Mouse (Mus musculus) limb, embryonic 15.5 days (tissue): ENCODE measurements around the gene Itgb1. TPM values are rescaled to one million over a fixed set of nuclear protein-coding genes. Genes with fewer than 3 reads are reported as not detected.

Experiments
- ATAC-seq: fragments of 200-750 bp; cut with Nextera tagmentation; 2 replicates; pipeline ENCODE4 v1.8.0; 2017; ENCODE audit warnings: low read depth, moderate TSS enrichment; ENCODE audit not compliant: insufficient number of reproducible peaks, low FRiP score, low TSS enrichment
- H3K27ac ChIP-seq: fragments of 300-500 bp; sonication (generic); 2 replicates; pipeline ENCODE4 v1.5.1; 2015; ENCODE audit warnings: moderate library complexity, mild to moderate bottlenecking, inconsistent platforms
- H3K27me3 ChIP-seq: fragments of 300-500 bp; sonication (generic); 2 replicates; pipeline ENCODE4 v1.6.1; 2015; ENCODE audit warnings: inconsistent platforms
- H3K36me3 ChIP-seq: fragments of 300-500 bp; sonication (generic); 2 replicates; pipeline ENCODE4 v1.6.1; 2015; ENCODE audit warnings: inconsistent platforms
- H3K4me1 ChIP-seq: fragments of 300-500 bp; sonication (generic); 2 replicates; pipeline ENCODE4 v1.6.1; 2015; ENCODE audit warnings: inconsistent platforms
- H3K4me2 ChIP-seq: fragments of 300-500 bp; sonication (generic); 2 replicates; pipeline ENCODE4 v1.6.1; 2015; ENCODE audit warnings: mild to moderate bottlenecking, inconsistent platforms
- H3K4me3 ChIP-seq: fragments of 300-500 bp; sonication (generic); 2 replicates; pipeline ENCODE4 v1.5.1; 2015; ENCODE audit warnings: mild to moderate bottlenecking, inconsistent platforms
- H3K9ac ChIP-seq: fragments of 300-500 bp; sonication (generic); 2 replicates; pipeline ENCODE4 v1.6.1; 2015; ENCODE audit warnings: inconsistent platforms
- H3K9me3 ChIP-seq: fragments of 300-500 bp; sonication (generic); 2 replicates; pipeline ENCODE4 v1.6.1; 2016; ENCODE audit warnings: inconsistent platforms
- WGBS: fragments of 180-500 bp; shearing (Covaris S2); methylation state at CpG from one replicate; pipeline ENCODE4 v1.1.7; 2015; 5-methylcytosine and 5-hydroxymethylcytosine counted together
- polyA plus RNA-seq: library from polyadenylated mRNA; unstranded; fragments of >200 nt; fragmentation: Nextera tagmentation; extraction: Ambion mirVana; gene quantifications from 2 replicates; pipeline ENCODE4 v1.2.1, GENCODE M21; 2015

The Itgb1 gene
- polyA plus RNA-seq, 1 experiment from 2014 or later: 269 TPM

DNA sequence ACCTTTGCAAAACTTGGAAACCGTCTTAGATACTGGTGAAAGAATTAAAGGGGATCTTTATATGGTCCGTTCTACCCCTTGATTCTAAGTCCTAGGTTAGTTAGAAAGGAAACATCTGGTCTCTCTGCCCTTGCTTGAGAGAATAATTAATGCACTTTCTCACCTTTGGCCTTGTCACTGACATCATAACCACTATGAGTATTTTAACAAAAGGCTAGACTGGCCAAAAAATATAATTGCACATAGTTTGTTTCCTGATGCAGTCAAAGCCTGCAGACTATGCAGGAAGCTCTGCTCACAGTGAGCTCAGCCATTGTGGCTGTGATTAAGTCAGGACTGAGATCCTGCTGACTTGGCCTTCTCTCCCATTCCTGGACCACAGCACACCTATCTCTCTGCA, 22.3 kb upstream of the Itgb1 start:
- WGBS: 34% methylated on average over 2 of the region's 2 CpGs
- no peak overlapping the region for H3K4me2 ChIP-seq
- no peaks in the 10 kb centered on the region for H3K27me3 ChIP-seq
- H3K9ac ChIP-seq: no peak overlapping the region
- H3K36me3 ChIP-seq: no peaks in the 10 kb centered on the region
- ATAC-seq: no peak
- H3K4me3 ChIP-seq: no peak overlapping the region
- H3K27ac ChIP-seq: no peak overlapping the region
- H3K9me3 ChIP-seq: no peaks in the 10 kb centered on the region
- H3K4me1 ChIP-seq: no peaks in the 10 kb centered on the region

GRCm38 (mm10) chr8:128666576-128667263, 18.7 kb upstream of the Itgb1 start:
- no peaks in the 10 kb centered on the region for H3K36me3 ChIP-seq
- no peak overlapping the region for H3K4me3 ChIP-seq
- no peak overlapping the region for H3K27ac ChIP-seq
- ATAC-seq: no peak
- no peaks in the 10 kb centered on the region for H3K4me1 ChIP-seq
- H3K9ac ChIP-seq: no peak overlapping the region
- H3K9me3 ChIP-seq: no peaks in the 10 kb centered on the region
- 70% methylated on average over 4 of the region's 4 CpGs for WGBS
- H3K4me2 ChIP-seq: no peak overlapping the region
- H3K27me3 ChIP-seq: no peaks in the 10 kb centered on the region

DNA sequence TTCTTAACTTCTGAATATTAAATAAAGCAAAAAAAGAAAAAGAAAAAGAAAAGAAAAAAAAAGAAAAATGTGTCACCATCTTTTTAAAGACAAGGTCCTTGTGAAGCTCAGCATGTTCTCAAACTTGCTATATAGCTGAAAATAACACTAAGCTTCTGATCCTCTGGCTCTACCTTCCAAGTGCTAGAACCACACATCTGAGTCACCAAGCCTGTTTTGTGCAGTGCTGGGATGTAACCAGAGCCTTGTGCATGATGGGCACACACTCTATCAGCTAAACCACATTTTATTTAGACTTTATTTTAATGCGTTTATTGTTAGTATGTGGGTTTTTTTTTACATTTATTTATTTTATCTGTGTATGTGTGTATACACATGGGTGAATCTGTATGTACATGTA, 13.6 kb upstream of the Itgb1 start:
- no peaks in the 10 kb centered on the region for H3K36me3 ChIP-seq
- ATAC-seq: no peak
- WGBS: 92% methylated on average over 1 of the region's 1 CpGs

GRCm38 (mm10) chr8:128672441-128672840, 13.0 kb upstream of the Itgb1 start:
- Histone ChIP-seq H3K36me3 (no peaks in the 10 kb centered on the region), H3K4me1 (no peaks in the 10 kb centered on the region), H3K9me3 (no peaks in the 10 kb centered on the region), H3K4me3 (no peak overlapping the region), H3K9ac (no peak overlapping the region), H3K27me3 (no peaks in the 10 kb centered on the region), H3K27ac (no peak overlapping the region), H3K4me2 (no peak overlapping the region)
- no peak for ATAC-seq
- WGBS: 75% methylated on average over 2 of the region's 2 CpGs

More for the DNA sequence above, 13.6 kb upstream of the Itgb1 start:
- Histone ChIP-seq H3K9me3 (no peaks in the 10 kb centered on the region), H3K4me3 (no peak overlapping the region), H3K27ac (no peak overlapping the region), H3K27me3 (no peaks in the 10 kb centered on the region), H3K4me2 (no peak overlapping the region), H3K9ac (no peak overlapping the region), H3K4me1 (no peaks in the 10 kb centered on the region)

DNA sequence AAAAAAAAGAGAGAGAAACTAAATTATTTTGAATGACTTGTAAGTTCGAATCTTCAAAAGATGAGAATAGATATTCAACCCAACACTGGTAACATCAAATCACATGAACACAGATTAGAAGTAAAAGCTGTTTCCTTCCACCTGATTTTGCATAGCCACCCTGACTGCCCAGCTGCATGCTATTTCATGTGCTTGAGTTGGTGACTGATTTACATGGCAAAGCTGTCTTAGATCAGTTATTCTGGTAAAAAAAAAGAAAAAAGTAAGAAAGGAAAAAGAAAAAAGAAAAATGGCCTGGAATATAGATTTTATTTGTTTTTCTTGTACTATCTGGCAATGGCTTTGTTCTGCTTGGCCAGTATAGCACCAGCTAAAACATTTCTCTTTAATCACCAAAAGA, 12.5 kb upstream of the Itgb1 start:
- Histone ChIP-seq H3K4me2 (no peak overlapping the region), H3K4me1 (no peaks in the 10 kb centered on the region)
- 80% methylated on average over 1 of the region's 1 CpGs for WGBS

GRCm38 (mm10) chr8:128675848-128676629, 9.4 kb upstream of the Itgb1 start:
- no peaks in the 10 kb centered on the region for H3K27me3 ChIP-seq
- no peak overlapping the region for H3K27ac ChIP-seq
- no peaks in the 10 kb centered on the region for H3K9me3 ChIP-seq
- ATAC-seq: no peak
- peaks cover 9% of the 10 kb centered on the region for H3K4me1 ChIP-seq
- WGBS: 71% methylated on average over 3 of the region's 3 CpGs
- no peak overlapping the region for H3K9ac ChIP-seq
- no peak overlapping the region for H3K4me2 ChIP-seq
- H3K4me3 ChIP-seq: no peak overlapping the region
- H3K36me3 ChIP-seq: no peaks in the 10 kb centered on the region

More for the DNA sequence above, 12.5 kb upstream of the Itgb1 start:
- Histone ChIP-seq H3K9me3 (no peaks in the 10 kb centered on the region), H3K36me3 (no peaks in the 10 kb centered on the region), H3K4me3 (no peak overlapping the region), H3K27me3 (no peaks in the 10 kb centered on the region), H3K27ac (no peak overlapping the region), H3K9ac (no peak overlapping the region)
- ATAC-seq: no peak

DNA sequence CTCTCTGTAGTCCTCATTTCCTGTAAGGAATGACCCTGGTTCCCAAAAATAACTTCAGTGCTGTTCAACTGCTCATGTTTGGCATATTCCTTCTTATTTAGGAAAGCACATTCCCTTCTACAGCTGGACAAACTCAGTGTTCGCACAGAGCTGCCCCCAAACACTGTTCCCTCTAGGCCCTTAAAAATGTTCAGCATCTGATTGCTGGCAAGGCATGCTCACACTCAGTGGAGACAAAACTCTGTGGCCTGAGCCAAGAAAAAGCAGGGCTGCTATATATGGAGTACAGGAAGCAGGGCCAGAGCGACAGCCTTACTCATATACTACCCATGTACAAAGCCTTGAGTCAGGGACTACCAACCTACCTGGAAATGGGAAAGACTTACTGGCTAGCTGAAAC, 5.5 kb upstream of the Itgb1 start:
- H3K4me3 ChIP-seq: no peak overlapping the region
- peak overlapping the region; percentile 72 for H3K27ac ChIP-seq
- ATAC-seq: peak; percentile 80
- peaks cover 9% of the 10 kb centered on the region for H3K4me1 ChIP-seq
- H3K27me3 ChIP-seq: no peaks in the 10 kb centered on the region
- H3K4me2 ChIP-seq: no peak overlapping the region
- H3K36me3 ChIP-seq: no peaks in the 10 kb centered on the region
- H3K9me3 ChIP-seq: no peaks in the 10 kb centered on the region
- WGBS: 33% methylated on average over 2 of the region's 2 CpGs
- no peak overlapping the region for H3K9ac ChIP-seq

DNA sequence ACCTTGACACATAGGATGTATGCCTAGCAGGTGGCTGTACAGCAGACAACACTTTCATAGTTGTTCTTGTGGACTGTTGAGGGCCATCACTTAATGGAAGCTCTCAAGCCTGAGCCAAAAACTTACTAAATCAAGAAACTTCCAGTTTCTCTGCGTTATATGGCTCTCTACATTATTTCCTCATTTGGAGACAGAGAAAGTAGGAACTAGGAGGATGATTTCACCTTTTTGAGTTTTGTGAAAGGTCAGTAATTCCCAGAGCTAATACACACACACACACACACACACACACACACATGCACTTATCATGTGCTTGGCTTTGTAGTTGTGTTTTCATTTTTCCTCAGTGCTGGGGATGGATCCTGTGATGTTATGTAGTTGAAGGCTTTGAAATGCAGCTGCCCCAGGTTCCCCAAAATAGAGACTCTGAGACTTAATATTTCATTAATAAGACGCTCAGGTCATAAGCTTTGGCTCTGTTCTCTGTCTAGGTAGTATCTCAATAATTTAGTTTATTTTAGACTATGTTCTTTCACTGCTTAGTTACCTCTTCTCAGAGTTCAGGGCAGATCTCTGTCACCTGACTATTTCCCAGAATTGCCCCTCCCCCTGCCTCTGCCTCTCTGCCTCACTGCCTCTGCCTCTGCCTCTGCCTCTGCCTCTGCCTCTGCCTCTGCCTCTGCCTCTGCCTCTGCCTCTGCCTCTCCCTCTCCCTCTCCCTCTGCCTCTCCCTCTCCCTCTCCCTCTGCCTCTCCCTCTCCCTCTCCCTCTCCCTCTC, 4.7 kb upstream of the Itgb1 start:
- H3K27ac ChIP-seq: peak overlapping the region; percentile 72

GRCm38 (mm10) chr8:128681970-128682369, 3.5 kb upstream of the Itgb1 start:
- Histone ChIP-seq H3K27ac (no peak overlapping the region), H3K27me3 (no peaks in the 10 kb centered on the region), H3K36me3 (no peaks in the 10 kb centered on the region), H3K9ac (no peak overlapping the region), H3K4me3 (no peak overlapping the region), H3K9me3 (no peaks in the 10 kb centered on the region), H3K4me2 (no peak overlapping the region), H3K4me1 (peaks cover 9% of the 10 kb centered on the region)
- WGBS: 91% methylated on average over 3 of the region's 3 CpGs
- no peak for ATAC-seq

More for the DNA sequence above, 4.7 kb upstream of the Itgb1 start:
- H3K36me3 ChIP-seq: no peaks in the 10 kb centered on the region
- WGBS: 83% methylated on average over 2 of the region's 2 CpGs
- H3K4me1 ChIP-seq: peaks cover 9% of the 10 kb centered on the region
- H3K27me3 ChIP-seq: no peaks in the 10 kb centered on the region
- H3K4me3 ChIP-seq: no peak overlapping the region
- H3K9me3 ChIP-seq: no peaks in the 10 kb centered on the region
- no peak overlapping the region for H3K4me2 ChIP-seq
- ATAC-seq: no peak
- H3K9ac ChIP-seq: no peak overlapping the region

GRCm38 (mm10) chr8:128684609-128685506, 596 bp upstream of the Itgb1 start:
- no peak; the same call in 1 of the 2 replicates for ATAC-seq
- 9% methylated on average over 25 of the region's 25 CpGs for WGBS

GRCm38 (mm10) chr8:128686429-128686990, 1.1 kb downstream of the Itgb1 start:
- no peaks in the 10 kb centered on the region for H3K27me3 ChIP-seq
- H3K36me3 ChIP-seq: no peaks in the 10 kb centered on the region
- H3K4me3 ChIP-seq: peak overlapping the region; percentile 88
- H3K4me2 ChIP-seq: peak overlapping the region; percentile 58
- no peaks in the 10 kb centered on the region for H3K9me3 ChIP-seq
- no peak for ATAC-seq
- peak overlapping the region; percentile 95 for H3K9ac ChIP-seq
- WGBS: 0% methylated on average over 2 of the region's 2 CpGs
- peak overlapping the region; percentile 99 for H3K27ac ChIP-seq
- peaks cover 18% of the 10 kb centered on the region for H3K4me1 ChIP-seq

More at GRCm38 (mm10) chr8:128684609-128685506, 596 bp upstream of the Itgb1 start:
- Histone ChIP-seq H3K36me3 (no peaks in the 10 kb centered on the region), H3K9ac (peak overlapping the region; percentile 95), H3K9me3 (no peaks in the 10 kb centered on the region), H3K4me2 (peak overlapping the region; percentile 58), H3K4me3 (peak overlapping the region; percentile 88), H3K4me1 (peaks cover 18% of the 10 kb centered on the region), H3K27me3 (no peaks in the 10 kb centered on the region), H3K27ac (peak overlapping the region; percentile 99)
